Mouse (Mus musculus): Measurements from ENCODE around the gene Gdpgp1. TPM values are rescaled to one million over a fixed set of nuclear protein-coding genes. Genes with fewer than 3 reads are reported as not detected.

The Gdpgp1 gene
- total and polyA plus RNA-seq, 3 experiments, result 4.0 to 4.6 TPM; not detected in 1

DNA sequence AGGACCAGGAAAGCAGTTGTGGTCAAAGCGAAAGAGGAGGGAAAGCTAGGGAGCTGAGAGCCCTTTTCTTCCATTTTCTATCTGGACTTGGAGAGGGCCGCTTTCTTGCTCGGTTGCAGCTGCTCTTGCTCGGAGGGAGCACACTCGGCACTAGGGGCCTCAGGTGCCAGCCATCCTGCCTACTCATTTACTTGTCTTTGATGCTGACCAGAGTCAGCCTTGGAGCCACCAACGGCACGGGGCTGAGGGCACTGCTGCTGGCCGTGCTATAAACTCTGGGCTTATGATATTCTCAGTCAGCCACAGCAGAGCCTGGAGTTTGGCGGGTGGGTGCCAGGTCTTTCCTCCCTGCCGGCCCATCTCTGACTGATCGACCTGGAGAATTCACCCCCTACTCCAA is 33.8 kb upstream of the Gdpgp1 start:
- Histone ChIP-seq H3K4me1 (ENCODE audit: control insufficient read depth in 1 of 2, insufficient read depth in 2 of 2, low read length in 2 of 2) (peaks cover 6 to 20% of the 10 kb centered on the region in 2 experiments), H3K36me3 (ENCODE audit: control insufficient read depth in 1 of 2, insufficient read depth in 2 of 2, low read length in 2 of 2) (peaks cover 0 to 17% of the 10 kb centered on the region in 2 experiments; a peak in 2 of 4 replicates)
- TF ChIP-seq MAX (IDR thresholded peaks at IDR 0.05; ENCODE audit: low read length) (0 out of 2 replicates have a peak, but pooled peaks have one; percentile 31), MAFK (IDR thresholded peaks at IDR 0.05; ENCODE audit: borderline replicate concordance, low read depth, low read length) (no peak)

DNA sequence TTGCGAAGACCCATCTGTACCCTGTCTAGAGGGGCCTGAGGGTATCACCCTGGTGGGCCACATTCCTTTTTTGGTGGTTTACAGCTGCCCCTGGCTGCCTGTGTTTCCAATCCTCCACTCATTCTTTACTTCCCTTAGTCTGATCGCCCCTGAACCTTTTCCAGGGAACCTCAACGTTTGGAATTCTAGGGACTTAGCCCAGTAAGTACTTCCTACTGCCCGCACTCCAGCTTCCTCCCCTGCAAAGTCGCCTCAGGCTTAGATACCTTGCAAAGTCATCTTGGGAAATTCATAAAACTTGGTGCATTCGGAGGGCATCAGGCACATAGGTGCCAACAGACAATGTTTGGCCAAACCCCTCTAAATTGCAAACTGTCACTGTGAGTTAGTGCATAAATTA is 33.4 kb upstream of the Gdpgp1 start:
- Histone ChIP-seq H3K36me3 (ENCODE audit: control insufficient read depth in 1 of 2, insufficient read depth in 2 of 2, low read length in 2 of 2) (peaks cover 0 to 17% of the 10 kb centered on the region in 2 experiments; a peak in 2 of 4 replicates), H3K4me3 (ENCODE audit: control insufficient read depth in 1 of 2, insufficient read depth in 1 of 2, low read depth in 2 of 2, low read length in 2 of 2) (peak overlapping the region; percentile 89 to 93), H3K27me3 (ENCODE audit: control insufficient read depth in 1 of 2, insufficient read depth in 2 of 2, low read length in 2 of 2) (no peaks in the 10 kb centered on the region), H3K9ac (ENCODE audit: control insufficient read depth, low read depth, low read length, poor library complexity, severe bottlenecking) (peak overlapping the region; percentile 93), H3K4me1 (ENCODE audit: control insufficient read depth in 1 of 2, insufficient read depth in 2 of 2, low read length in 2 of 2) (peaks cover 6 to 20% of the 10 kb centered on the region in 2 experiments), H3K27ac (ENCODE audit: control insufficient read depth, low read depth, low read length) (peak overlapping the region; percentile 67; the same call in 1 of the 2 replicates), H3K79me2 (ENCODE audit: control insufficient read depth, insufficient read depth, low read length, poor library complexity) (peaks cover 54% of the 10 kb centered on the region), H3K9me3 (replicated peaks; ENCODE audit: insufficient read depth, low read length) (no peaks in the 10 kb centered on the region)
- TF ChIP-seq HCFC1 (IDR thresholded peaks at IDR 0.05; ENCODE audit: low read depth, low read length) (no peak), MXI1 (IDR thresholded peaks at IDR 0.05; ENCODE audit: low read depth, low read length) (0 out of 2 replicates have a peak, but pooled peaks have one; percentile 13), CHD1 (IDR thresholded peaks at IDR 0.05; ENCODE audit: low read depth, low read length) (0 out of 2 replicates have a peak, but pooled peaks have one; percentile 60), JUND (IDR thresholded peaks at IDR 0.05; ENCODE audit: low read depth, low read length) (no peak)
- DNase-seq (ENCODE audit: low read depth, low spot score), result no peak

More for the DNA sequence above, 33.8 kb upstream of the Gdpgp1 start:
- DNase-seq (ENCODE audit: low read depth, low spot score), result peak; percentile 55
- Histone ChIP-seq H3K79me2 (ENCODE audit: control insufficient read depth, insufficient read depth, low read length, poor library complexity) (peaks cover 53% of the 10 kb centered on the region), H3K4me3 (ENCODE audit: control insufficient read depth in 1 of 2, insufficient read depth in 1 of 2, low read depth in 2 of 2, low read length in 2 of 2) (peak overlapping the region; percentile 89 to 93), H3K9me3 (replicated peaks; ENCODE audit: insufficient read depth, low read length) (no peaks in the 10 kb centered on the region), H3K9ac (ENCODE audit: control insufficient read depth, low read depth, low read length, poor library complexity, severe bottlenecking) (peak overlapping the region; percentile 93), H3K27me3 (ENCODE audit: control insufficient read depth in 1 of 2, insufficient read depth in 2 of 2, low read length in 2 of 2) (no peaks in the 10 kb centered on the region), H3K27ac (ENCODE audit: control insufficient read depth, low read depth, low read length) (peak overlapping the region; percentile 67)

DNA sequence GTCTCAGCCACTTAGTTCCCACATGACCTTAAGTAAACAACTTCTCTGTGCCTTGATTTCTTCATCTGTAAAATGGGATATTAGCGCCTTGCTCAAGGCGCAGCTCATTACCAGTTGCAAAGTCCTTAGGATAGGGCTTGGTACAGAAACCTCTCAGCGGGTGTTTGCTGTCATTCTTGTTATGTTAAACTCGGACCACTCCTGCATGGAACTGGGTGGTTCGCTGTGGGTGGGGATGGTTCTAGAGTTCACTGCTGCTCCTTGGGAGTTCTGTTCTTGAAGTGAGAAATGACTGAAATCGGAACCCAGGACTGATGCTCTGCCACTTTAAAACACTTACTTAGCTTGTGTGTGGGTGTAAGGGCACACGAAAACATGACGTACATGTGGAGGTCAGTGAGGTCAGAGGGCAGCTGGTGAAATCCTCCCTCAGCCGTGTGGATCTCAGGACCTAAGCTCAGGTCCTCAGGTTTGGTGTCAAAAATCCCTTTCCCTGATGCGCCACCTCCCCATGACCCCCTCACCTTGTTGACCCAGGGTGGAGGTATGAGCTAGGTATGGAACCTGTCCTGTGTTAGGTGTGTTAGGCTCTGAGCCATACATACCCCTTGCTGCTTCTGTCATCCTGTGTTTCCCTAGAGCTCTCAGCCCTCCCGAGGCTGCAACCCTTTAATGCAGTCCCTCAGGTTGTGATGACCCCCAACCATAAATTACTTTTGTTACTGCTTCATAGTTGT is 32.6 kb upstream of the Gdpgp1 start:
- peak overlapping the region; percentile 93; the same call in 1 of the 2 replicates for H3K9ac ChIP-seq (ENCODE audit: control insufficient read depth, low read depth, low read length, poor library complexity, severe bottlenecking)
- no peaks in the 10 kb centered on the region for H3K9me3 ChIP-seq (replicated peaks; ENCODE audit: insufficient read depth, low read length)
- peaks cover 0 to 20% of the 10 kb centered on the region in 2 experiments; a peak in 2 of 4 replicates for H3K36me3 ChIP-seq (ENCODE audit: control insufficient read depth in 1 of 2, insufficient read depth in 2 of 2, low read length in 2 of 2)
- no peak for TF ChIP-seq POLR2A (IDR thresholded peaks at IDR 0.05; ENCODE audit: control insufficient read depth in 1 of 2, insufficient read depth in 1 of 2, low read depth in 1 of 2, low read length in 2 of 2, poor library complexity in 1 of 2)
- TF ChIP-seq CHD1 (IDR thresholded peaks at IDR 0.05; ENCODE audit: low read depth, low read length), result no peak
- no peak for TF ChIP-seq MYB (IDR thresholded peaks at IDR 0.05; ENCODE audit: low read depth, low read length)
- TF ChIP-seq SMC3 (IDR thresholded peaks at IDR 0.05; ENCODE audit: low read depth, low read length), result no peak
- TF ChIP-seq BHLHE40 (IDR thresholded peaks at IDR 0.05; ENCODE audit: borderline replicate concordance, low read depth, low read length), result no peak
- no peak for TF ChIP-seq CHD2 (IDR thresholded peaks at IDR 0.05; ENCODE audit: low read length)
- TF ChIP-seq POLR2AphosphoS5 (IDR thresholded peaks at IDR 0.05; ENCODE audit: borderline replicate concordance, low read depth, low read length), result no peak
- no peak for DNase-seq (ENCODE audit: low read depth, low spot score)
- H3K27me3 ChIP-seq (ENCODE audit: control insufficient read depth in 1 of 2, insufficient read depth in 2 of 2, low read length in 2 of 2), result no peaks in the 10 kb centered on the region
- H3K27ac ChIP-seq (ENCODE audit: control insufficient read depth, low read depth, low read length), result no peak overlapping the region
- H3K79me2 ChIP-seq (ENCODE audit: control insufficient read depth, insufficient read depth, low read length, poor library complexity), result peaks cover 55% of the 10 kb centered on the region
- peaks cover 6 to 24% of the 10 kb centered on the region in 2 experiments for H3K4me1 ChIP-seq (ENCODE audit: control insufficient read depth in 1 of 2, insufficient read depth in 2 of 2, low read length in 2 of 2)
- peak overlapping the region; percentile 89 to 93 for H3K4me3 ChIP-seq (ENCODE audit: control insufficient read depth in 1 of 2, insufficient read depth in 1 of 2, low read depth in 2 of 2, low read length in 2 of 2)

All from MEL (cell line).